Mouse (Mus musculus) hindbrain, embryonic 13.5 days (tissue): ENCODE data around the gene Traf3ip3. TPM values are rescaled to one million over a fixed set of nuclear protein-coding genes. Genes with fewer than 3 reads are reported as not detected.

ENCODE experiments used
- ATAC-seq: fragments of 200-750 bp; cut with Nextera tagmentation; 2 replicates; pipeline ENCODE4 v1.8.0; 2017; ENCODE audit warnings: moderate TSS enrichment; ENCODE audit not compliant: low FRiP score
- H3K27ac ChIP-seq: fragments of 300-500 bp; sonication (generic); 2 replicates; pipeline ENCODE4 v1.5.1; 2015; ENCODE audit warnings: inconsistent platforms, mild to moderate bottlenecking, moderate library complexity
- H3K27me3 ChIP-seq: fragments of 300-500 bp; sonication (generic); 2 replicates; pipeline ENCODE4 v1.6.1; 2015; ENCODE audit warnings: mild to moderate bottlenecking, inconsistent platforms
- H3K36me3 ChIP-seq: fragments of 300-500 bp; sonication (generic); 2 replicates; pipeline ENCODE4 v1.6.1; 2015; ENCODE audit warnings: mild to moderate bottlenecking, inconsistent platforms
- H3K4me1 ChIP-seq: fragments of 300-500 bp; sonication (generic); replicated peaks from 2 replicates; pipeline ENCODE4 v1.6.1; 2015; ENCODE audit warnings: inconsistent platforms
- H3K4me2 ChIP-seq: fragments of 300-500 bp; sonication (generic); 2 replicates; pipeline ENCODE4 v1.6.1; 2015; ENCODE audit warnings: inconsistent platforms, mild to moderate bottlenecking, moderate library complexity
- H3K4me3 ChIP-seq: fragments of 300-500 bp; sonication (generic); 2 replicates; pipeline ENCODE4 v1.5.1; 2015; ENCODE audit warnings: mild to moderate bottlenecking, inconsistent platforms
- H3K9ac ChIP-seq: fragments of 300-500 bp; sonication (generic); 2 replicates; pipeline ENCODE4 v1.6.1; 2015; ENCODE audit warnings: mild to moderate bottlenecking, inconsistent platforms
- H3K9me3 ChIP-seq: fragments of 300-500 bp; sonication (generic); 2 replicates; pipeline ENCODE4 v1.6.1; 2016; ENCODE audit warnings: inconsistent platforms
- WGBS: fragments of 180-500 bp; shearing (Covaris S2); methylation state at CpG from one replicate; pipeline ENCODE4 v1.1.7; 2015; 5-methylcytosine and 5-hydroxymethylcytosine counted together
- polyA plus RNA-seq: library from polyadenylated mRNA; unstranded; fragments of >200 nt; fragmentation: Nextera tagmentation; extraction: Ambion mirVana; gene quantifications from 2 replicates; pipeline ENCODE4 v1.2.1, GENCODE M21; 2015

The Traf3ip3 gene
- polyA plus RNA-seq, 1 experiment from 2014 or later, result 2.8 TPM

GRCm38 (mm10) chr1:193200640-193201382 is 692 bp downstream of the Traf3ip3 start:
- H3K27ac ChIP-seq, result no peak overlapping the region
- no peak overlapping the region for H3K9ac ChIP-seq
- H3K36me3 ChIP-seq, result no peaks in the 10 kb centered on the region
- H3K4me2 ChIP-seq, result no peak overlapping the region
- H3K27me3 ChIP-seq, result no peaks in the 10 kb centered on the region
- H3K4me3 ChIP-seq, result no peak overlapping the region
- no peaks in the 10 kb centered on the region for H3K9me3 ChIP-seq
- H3K4me1 ChIP-seq, result 0 out of 2 replicates have a peak, but pooled peaks cover 3% of the 10 kb centered on the region
- 86% methylated on average over 8 of the region's 8 CpGs for WGBS
- no peak for ATAC-seq

- H3K27ac ChIP-seq, result no peak overlapping the region
- no peak overlapping the region for H3K4me3 ChIP-seq
- WGBS, result 95% methylated on average over 2 of the region's 2 CpGs
- H3K9ac ChIP-seq, result no peak overlapping the region
- H3K4me1 ChIP-seq, result 0 out of 2 replicates have a peak, but pooled peaks cover 3% of the 10 kb centered on the region
- no peaks in the 10 kb centered on the region for H3K27me3 ChIP-seq
- H3K4me2 ChIP-seq, result no peak overlapping the region
- H3K36me3 ChIP-seq, result no peaks in the 10 kb centered on the region
- no peaks in the 10 kb centered on the region for H3K9me3 ChIP-seq
- no peak for ATAC-seq
These were observed 3.2 kb downstream of the Traf3ip3 start for GRCm38 (mm10) chr1:193198312-193198711.

GRCm38 (mm10) chr1:193197494-193198205 is 3.9 kb downstream of the Traf3ip3 start:
- no peaks in the 10 kb centered on the region for H3K9me3 ChIP-seq
- H3K27me3 ChIP-seq, result no peaks in the 10 kb centered on the region
- H3K27ac ChIP-seq, result no peak overlapping the region
- H3K36me3 ChIP-seq, result no peaks in the 10 kb centered on the region
- no peak overlapping the region for H3K9ac ChIP-seq
- no peak overlapping the region for H3K4me2 ChIP-seq
- no peak for ATAC-seq
- 90% methylated on average over 18 of the region's 18 CpGs for WGBS
- no peak overlapping the region for H3K4me3 ChIP-seq
- H3K4me1 ChIP-seq, result 0 out of 2 replicates have a peak, but pooled peaks cover 3% of the 10 kb centered on the region

GRCm38 (mm10) chr1:193195169-193195810 is 6.2 kb downstream of the Traf3ip3 start:
- H3K4me3 ChIP-seq, result no peak overlapping the region
- H3K27ac ChIP-seq, result no peak overlapping the region
- H3K36me3 ChIP-seq, result no peaks in the 10 kb centered on the region
- H3K9me3 ChIP-seq, result no peaks in the 10 kb centered on the region
- no peak for ATAC-seq
- 0 out of 2 replicates have a peak, but pooled peaks cover 3% of the 10 kb centered on the region for H3K4me1 ChIP-seq
- no peak overlapping the region for H3K9ac ChIP-seq
- 83% methylated on average over 3 of the region's 3 CpGs for WGBS
- no peaks in the 10 kb centered on the region for H3K27me3 ChIP-seq
- no peak overlapping the region for H3K4me2 ChIP-seq

GRCm38 (mm10) chr1:193194416-193195140 is 6.9 kb downstream of the Traf3ip3 start:
- 93% methylated on average over 3 of the region's 3 CpGs for WGBS
- H3K27ac ChIP-seq, result no peak overlapping the region
- no peak overlapping the region for H3K4me2 ChIP-seq
- no peaks in the 10 kb centered on the region for H3K27me3 ChIP-seq
- ATAC-seq, result no peak
- no peaks in the 10 kb centered on the region for H3K9me3 ChIP-seq
- no peak overlapping the region for H3K9ac ChIP-seq
- no peak overlapping the region for H3K4me3 ChIP-seq
- no peaks in the 10 kb centered on the region for H3K36me3 ChIP-seq
- peaks cover 6% of the 10 kb centered on the region for H3K4me1 ChIP-seq

- Histone ChIP-seq H3K9ac (no peak overlapping the region), H3K4me2 (no peak overlapping the region), H3K4me3 (no peak overlapping the region), H3K9me3 (no peaks in the 10 kb centered on the region), H3K27ac (no peak overlapping the region), H3K4me1 (peaks cover 9% of the 10 kb centered on the region), H3K36me3 (no peaks in the 10 kb centered on the region), H3K27me3 (no peaks in the 10 kb centered on the region)
- 91% methylated on average over 7 of the region's 7 CpGs for WGBS
- no peak for ATAC-seq
These were observed 9.7 kb downstream of the Traf3ip3 start for GRCm38 (mm10) chr1:193191675-193192283.

GRCm38 (mm10) chr1:193189771-193190170 is 11.7 kb downstream of the Traf3ip3 start:
- no peak overlapping the region for H3K4me2 ChIP-seq
- 54% methylated on average over 3 of the region's 3 CpGs for WGBS
- ATAC-seq, result no peak
- no peak overlapping the region; the same call in 1 of the 2 replicates for H3K27ac ChIP-seq
- no peak overlapping the region for H3K4me3 ChIP-seq
- peaks cover 8% of the 10 kb centered on the region for H3K4me1 ChIP-seq
- no peaks in the 10 kb centered on the region for H3K36me3 ChIP-seq
- no peaks in the 10 kb centered on the region for H3K27me3 ChIP-seq
- no peak overlapping the region for H3K9ac ChIP-seq
- H3K9me3 ChIP-seq, result no peaks in the 10 kb centered on the region

- WGBS, result 46% methylated on average over 9 of the region's 9 CpGs
These were observed 12.3 kb downstream of the Traf3ip3 start for GRCm38 (mm10) chr1:193189151-193189621.

GRCm38 (mm10) chr1:193188257-193188656 is 13.2 kb downstream of the Traf3ip3 start:
- 88% methylated on average over 6 of the region's 6 CpGs for WGBS

More at GRCm38 (mm10) chr1:193189151-193189621, 12.3 kb downstream of the Traf3ip3 start:
- Histone ChIP-seq H3K9ac (no peak overlapping the region), H3K4me3 (no peak overlapping the region), H3K27me3 (no peaks in the 10 kb centered on the region; the same call in 1 of the 2 replicates), H3K27ac (no peak overlapping the region; the same call in none of the 2 replicates), H3K9me3 (no peaks in the 10 kb centered on the region), H3K4me1 (peaks cover 8% of the 10 kb centered on the region), H3K4me2 (no peak overlapping the region), H3K36me3 (no peaks in the 10 kb centered on the region)
- ATAC-seq, result 0 out of 2 replicates have a peak, but pooled peaks have one; percentile 69

GRCm38 (mm10) chr1:193181104-193181503 is 20.4 kb downstream of the Traf3ip3 start:
- Histone ChIP-seq H3K4me1 (no peaks in the 10 kb centered on the region; the same call in 1 of the 2 replicates), H3K27me3 (no peaks in the 10 kb centered on the region; the same call in 1 of the 2 replicates), H3K4me2 (no peak overlapping the region), H3K4me3 (no peak overlapping the region), H3K36me3 (no peaks in the 10 kb centered on the region), H3K27ac (no peak overlapping the region), H3K9me3 (no peaks in the 10 kb centered on the region), H3K9ac (no peak overlapping the region)
- WGBS, result 84% methylated on average over 3 of the region's 3 CpGs
- no peak for ATAC-seq

More at GRCm38 (mm10) chr1:193188257-193188656, 13.2 kb downstream of the Traf3ip3 start:
- no peaks in the 10 kb centered on the region for H3K9me3 ChIP-seq
- H3K4me1 ChIP-seq, result peaks cover 8% of the 10 kb centered on the region
- no peak overlapping the region for H3K9ac ChIP-seq
- H3K4me3 ChIP-seq, result no peak overlapping the region
- no peak for ATAC-seq
- no peak overlapping the region for H3K4me2 ChIP-seq
- no peaks in the 10 kb centered on the region; the same call in 1 of the 2 replicates for H3K27me3 ChIP-seq
- H3K36me3 ChIP-seq, result no peaks in the 10 kb centered on the region
- no peak overlapping the region; the same call in 1 of the 2 replicates for H3K27ac ChIP-seq

GRCm38 (mm10) chr1:193174143-193174733 is 27.3 kb downstream of the Traf3ip3 start:
- WGBS, result 94% methylated on average over 13 of the region's 13 CpGs
- no peaks in the 10 kb centered on the region for H3K9me3 ChIP-seq
- peak overlapping the region; percentile 69 for H3K9ac ChIP-seq
- peak overlapping the region; percentile 66 for H3K4me2 ChIP-seq
- H3K4me1 ChIP-seq, result peaks cover 40% of the 10 kb centered on the region
- ATAC-seq, result no peak
- no peaks in the 10 kb centered on the region for H3K27me3 ChIP-seq
- H3K4me3 ChIP-seq, result peak overlapping the region; percentile 71
- no peaks in the 10 kb centered on the region for H3K36me3 ChIP-seq
- peak overlapping the region; percentile 81; the same call in 1 of the 2 replicates for H3K27ac ChIP-seq
